Mouse (Mus musculus) right cerebral cortex, adult 18-20 months (tissue): ENCODE measurements around the gene Sdk1.
A peak's percentile ranks its signal among the peaks of the same experiment; 100 is the strongest.

ENCODE experiments used
- DNase-seq: peaks from one replicate; pipeline ENCODE4 v3.0.0; 2022; ENCODE audit warnings: mixed read lengths

Sdk1 gene

DNA sequence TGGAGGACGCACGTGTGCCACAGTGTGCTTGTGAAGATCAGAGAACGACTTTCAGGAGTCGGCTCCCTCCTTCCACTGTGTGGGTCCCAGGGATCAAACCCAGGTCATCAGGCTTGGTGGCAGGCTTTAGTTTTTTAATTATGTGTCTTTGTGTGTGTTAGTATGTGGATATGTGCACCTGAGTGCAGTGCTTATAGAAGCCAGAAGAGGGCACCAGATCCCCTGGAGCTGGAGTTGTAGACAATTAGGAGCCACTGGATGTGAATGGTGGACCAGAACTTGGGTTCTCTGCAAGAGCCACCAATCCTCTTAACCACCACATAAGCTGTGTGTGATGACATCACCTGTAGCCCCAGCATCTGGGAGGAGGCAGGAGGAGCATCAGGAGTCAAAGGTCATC lies 909.5 kb downstream of the Sdk1 start:
- no peak for DNase-seq

- no peak for DNase-seq
These were observed 915.9 kb downstream of the Sdk1 start for GRCm38 (mm10) chr5:142156868-142157852.

DNA sequence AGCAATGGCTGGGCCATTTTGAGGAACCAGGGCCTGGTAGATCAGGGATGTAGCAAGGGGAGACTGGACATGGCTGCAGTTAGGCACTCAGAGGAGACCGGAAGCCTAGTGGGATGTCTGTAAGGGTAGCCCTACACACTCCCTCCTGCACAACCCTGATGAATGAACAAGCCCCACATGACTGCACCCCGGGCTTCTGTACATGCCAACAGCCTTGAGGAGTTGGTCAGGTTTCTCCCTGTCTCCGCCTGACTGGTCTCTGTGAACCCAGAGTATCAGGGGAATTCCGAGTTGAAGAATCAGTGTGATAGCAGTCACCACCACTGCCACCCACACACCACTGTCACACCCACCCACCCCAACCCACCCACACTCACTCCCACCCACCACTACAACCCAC lies 922.2 kb downstream of the Sdk1 start:
- no peak for DNase-seq

- DNase-seq: no peak
These were observed 932.3 kb downstream of the Sdk1 start for GRCm38 (mm10) chr5:142173636-142174035.

DNA sequence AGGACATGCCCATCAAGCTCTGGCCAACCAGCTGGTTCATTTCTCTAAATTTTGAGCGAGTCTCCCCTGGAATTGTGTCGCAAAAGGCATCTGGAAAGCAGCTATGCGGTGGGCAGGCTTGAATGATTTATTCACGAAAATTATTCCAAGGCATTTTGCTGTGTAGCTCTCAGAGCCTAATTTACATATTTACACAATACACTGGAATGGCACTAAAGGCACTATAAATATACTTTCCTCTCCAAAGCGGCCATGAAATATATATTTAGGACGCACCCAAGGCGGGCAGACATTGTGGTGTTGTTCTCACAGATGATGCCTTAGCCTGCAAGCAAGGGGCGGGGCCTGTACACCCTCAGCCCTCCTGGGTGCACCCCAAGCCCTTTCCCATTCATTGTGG lies 936.9 kb downstream of the Sdk1 start:
- DNase-seq: peak; percentile 48

DNA sequence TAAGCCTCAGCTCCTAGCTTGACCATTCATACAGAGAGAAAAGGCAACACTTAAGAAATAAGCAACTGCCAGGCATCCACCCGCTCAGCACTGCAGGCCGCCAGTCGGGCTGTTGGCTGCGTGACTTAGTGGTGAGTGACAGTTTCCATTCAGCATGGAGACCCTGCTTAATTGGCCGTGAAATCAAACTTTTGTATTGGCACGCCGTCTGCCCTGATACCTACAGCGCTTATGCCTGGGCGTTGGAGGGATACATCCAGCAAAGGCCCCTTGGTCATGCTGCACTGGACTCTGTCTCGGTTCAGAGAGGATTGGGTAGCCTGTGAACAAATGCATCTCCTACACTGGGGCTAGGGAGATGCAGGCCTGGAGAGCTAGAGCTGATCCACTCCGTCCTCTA lies 938.0 kb downstream of the Sdk1 start:
- no peak for DNase-seq

DNA sequence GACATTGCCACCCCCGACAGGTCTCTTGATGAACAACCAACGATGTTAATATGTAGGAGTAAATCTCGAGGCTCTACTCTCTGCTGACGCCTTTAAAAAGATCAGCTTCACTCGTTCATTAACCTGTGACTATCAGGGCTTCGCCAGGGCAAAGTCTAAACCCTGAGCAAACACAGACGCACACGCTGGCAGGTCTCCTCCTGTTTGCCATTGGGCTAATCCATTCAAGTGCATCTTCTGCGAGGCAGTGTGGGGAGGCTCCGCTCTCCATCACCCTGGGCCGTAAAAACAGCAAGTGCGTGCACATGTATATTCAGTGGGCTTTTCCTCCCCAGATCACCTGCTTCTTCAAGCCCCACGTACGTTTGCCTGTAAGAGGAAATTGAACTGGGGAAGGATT lies 940.6 kb downstream of the Sdk1 start:
- DNase-seq: no peak

DNA sequence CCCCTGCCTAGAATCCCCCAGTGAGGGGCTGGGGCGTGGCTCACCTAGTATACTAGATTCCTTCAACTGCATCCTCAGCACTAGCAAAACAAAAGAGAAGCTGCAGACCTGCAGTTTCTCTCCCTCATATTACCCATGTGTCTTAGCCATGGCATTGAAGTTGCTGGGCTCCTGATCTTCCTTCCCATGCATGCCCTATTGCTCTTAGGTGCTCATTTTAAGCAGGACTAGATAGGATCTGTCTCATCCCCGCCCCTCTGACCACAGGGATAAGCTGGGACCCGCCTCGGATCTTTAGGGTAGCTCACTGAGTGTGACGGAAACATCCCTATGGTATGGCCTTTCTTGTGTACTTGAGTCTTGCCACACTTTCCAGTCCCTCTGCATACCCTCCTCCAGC lies 947.5 kb downstream of the Sdk1 start:
- no peak for DNase-seq

- no peak for DNase-seq
These were observed 968.6 kb downstream of the Sdk1 start for GRCm38 (mm10) chr5:142209911-142210310.

GRCm38 (mm10) chr5:142212252-142212651 lies 971.0 kb downstream of the Sdk1 start:
- DNase-seq: no peak

- DNase-seq: no peak
These were observed 974.7 kb downstream of the Sdk1 start for GRCm38 (mm10) chr5:142215981-142216380.

DNA sequence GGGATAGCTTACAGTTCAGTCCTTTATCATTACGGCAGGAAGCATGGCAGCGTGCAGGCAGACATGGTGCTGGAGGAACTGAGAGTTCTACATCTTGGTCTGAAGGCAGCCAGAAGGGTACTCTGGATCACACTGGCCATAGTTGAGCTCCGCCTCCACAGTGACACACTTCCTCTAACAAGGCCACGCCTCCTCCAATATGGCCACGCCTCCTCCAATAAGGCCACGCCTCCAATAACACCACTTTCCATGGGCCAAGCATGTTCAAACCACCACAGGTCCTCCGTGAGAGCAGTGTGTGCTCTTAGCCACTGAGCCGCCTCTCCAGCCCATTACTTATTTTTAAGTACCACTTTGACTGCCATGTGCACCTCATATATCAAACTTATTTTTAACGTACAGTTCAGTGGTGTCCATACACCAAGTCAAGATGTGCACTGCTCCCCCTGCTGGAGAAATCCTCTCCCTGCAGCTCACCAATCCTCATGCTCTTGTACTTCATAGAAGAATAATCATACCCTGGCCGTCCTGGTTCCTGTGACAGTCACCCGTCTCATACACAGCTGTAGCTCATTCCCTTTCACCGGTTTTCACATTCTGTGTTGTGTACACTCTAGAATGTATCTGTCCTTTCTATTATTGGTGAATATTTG lies 979.7 kb downstream of the Sdk1 start:
- no peak for DNase-seq

GRCm38 (mm10) chr5:142228957-142229810 lies 987.9 kb downstream of the Sdk1 start:
- no peak for DNase-seq

DNA sequence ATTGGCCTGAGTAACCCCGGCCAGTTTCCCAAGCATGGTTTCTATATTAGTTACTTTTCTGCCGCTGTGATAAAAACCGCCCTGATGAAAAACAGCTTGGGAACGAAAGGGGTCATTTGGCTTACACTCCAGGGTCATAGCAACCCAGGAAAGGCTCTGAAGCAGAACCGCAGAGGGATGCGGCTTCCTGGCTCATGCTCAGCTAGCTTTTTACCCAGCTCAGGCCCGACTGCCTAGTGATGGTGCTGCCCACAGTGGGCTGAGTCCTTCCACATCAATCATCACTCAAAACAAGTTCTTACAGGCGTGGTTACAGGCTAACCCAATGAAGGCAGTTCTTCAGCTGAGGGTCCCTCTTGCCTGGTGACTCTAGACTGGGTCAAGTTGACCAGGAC lies 988.5 kb downstream of the Sdk1 start:
- DNase-seq: no peak

DNA sequence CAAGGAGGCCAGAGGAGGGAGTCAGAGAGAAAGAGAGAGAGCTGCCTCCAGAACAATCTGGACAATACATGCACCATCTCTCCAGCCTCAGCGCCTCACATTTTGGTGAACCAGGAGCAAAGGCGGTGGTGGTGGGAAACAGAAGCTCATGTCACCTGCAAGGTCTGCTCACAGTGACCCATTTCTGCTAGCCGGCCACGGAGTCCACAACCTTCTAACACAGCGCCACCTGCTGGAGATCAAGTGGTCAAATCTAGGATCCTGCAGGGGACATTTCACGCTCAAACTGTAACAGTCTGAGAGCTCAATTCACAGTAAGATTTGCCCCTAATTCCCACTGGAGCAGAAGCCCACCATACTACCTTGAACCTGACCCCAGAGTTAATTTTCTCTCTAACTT lies 999.0 kb downstream of the Sdk1 start:
- DNase-seq: no peak

GRCm38 (mm10) chr5:142242597-142242996 lies 1001.3 kb downstream of the Sdk1 start:
- DNase-seq: no peak

- no peak for DNase-seq
These were observed 1001.8 kb downstream of the Sdk1 start for GRCm38 (mm10) chr5:142243069-142243468.

DNA sequence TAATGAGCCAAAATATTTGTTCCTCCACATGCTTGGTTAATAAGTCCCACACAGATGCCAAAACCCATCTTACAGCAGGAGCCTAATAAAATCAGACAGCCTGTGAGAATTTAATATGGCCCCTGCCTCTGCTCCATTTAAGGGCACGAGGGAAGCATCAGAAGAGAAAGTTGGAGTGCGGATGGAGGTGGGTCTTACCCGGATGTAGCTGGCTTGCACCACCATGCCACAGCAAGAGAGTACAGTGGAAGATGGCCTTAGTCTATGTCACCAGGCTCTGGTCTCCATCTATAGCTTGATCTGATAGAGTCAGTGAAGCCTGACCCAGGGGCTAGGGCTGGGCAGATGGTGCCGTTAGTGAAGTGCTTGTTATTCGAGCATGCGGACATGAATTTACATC lies 1014.9 kb downstream of the Sdk1 start:
- DNase-seq: no peak

DNA sequence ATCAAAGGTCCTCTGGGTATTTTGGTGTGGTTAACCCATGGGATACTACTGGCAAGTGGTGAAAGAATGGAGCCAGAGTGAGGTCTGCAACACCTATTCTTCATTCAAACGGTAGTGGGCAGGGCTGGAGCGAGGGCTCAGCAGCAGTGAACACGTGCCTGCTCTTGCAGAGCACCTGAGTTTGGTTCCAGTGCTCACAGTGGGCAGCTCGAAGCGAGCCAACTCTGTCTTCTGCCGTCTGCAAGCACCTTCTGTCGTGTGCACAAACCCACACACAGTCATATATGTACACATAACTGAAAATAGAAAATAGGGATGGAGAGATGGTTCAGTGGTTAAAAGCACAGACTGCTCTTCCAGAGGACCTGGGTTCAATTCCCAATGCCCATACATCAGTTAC lies 1017.4 kb downstream of the Sdk1 start:
- DNase-seq: no peak

DNA sequence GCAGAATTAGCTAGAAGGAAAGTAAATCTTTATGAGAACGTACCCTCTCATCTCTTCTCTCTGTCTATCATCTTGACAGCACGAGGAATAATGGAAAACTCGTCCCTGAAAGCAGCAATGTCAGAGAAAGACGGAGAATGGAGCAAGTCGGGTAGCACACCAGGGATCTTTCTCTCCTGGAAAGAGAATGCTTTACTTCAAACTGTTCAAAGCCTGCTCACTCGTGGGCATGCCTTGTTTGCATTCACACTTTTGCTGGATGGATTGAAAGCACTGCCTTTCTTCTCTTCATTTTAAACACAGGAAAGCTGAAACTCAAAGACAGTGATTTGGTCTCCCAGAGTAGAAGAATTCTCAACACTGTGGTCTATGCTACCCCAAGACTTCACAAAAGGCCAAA lies 1020.8 kb downstream of the Sdk1 start:
- DNase-seq: no peak
